Mouse (Mus musculus): ENCODE measurements at regions not wholly inside any gene's neighbourhood (a gene's known extent, or its start where the extent isn't known, plus 50 kb on each side); places are given as distances from the start of the nearest gene placed in this dataset.
"Not testable (repeated sequence)": the region's sequence is repeated elsewhere in the genome, so short reads cannot be mapped to it uniquely, and the experiment has no call there.

DNA sequence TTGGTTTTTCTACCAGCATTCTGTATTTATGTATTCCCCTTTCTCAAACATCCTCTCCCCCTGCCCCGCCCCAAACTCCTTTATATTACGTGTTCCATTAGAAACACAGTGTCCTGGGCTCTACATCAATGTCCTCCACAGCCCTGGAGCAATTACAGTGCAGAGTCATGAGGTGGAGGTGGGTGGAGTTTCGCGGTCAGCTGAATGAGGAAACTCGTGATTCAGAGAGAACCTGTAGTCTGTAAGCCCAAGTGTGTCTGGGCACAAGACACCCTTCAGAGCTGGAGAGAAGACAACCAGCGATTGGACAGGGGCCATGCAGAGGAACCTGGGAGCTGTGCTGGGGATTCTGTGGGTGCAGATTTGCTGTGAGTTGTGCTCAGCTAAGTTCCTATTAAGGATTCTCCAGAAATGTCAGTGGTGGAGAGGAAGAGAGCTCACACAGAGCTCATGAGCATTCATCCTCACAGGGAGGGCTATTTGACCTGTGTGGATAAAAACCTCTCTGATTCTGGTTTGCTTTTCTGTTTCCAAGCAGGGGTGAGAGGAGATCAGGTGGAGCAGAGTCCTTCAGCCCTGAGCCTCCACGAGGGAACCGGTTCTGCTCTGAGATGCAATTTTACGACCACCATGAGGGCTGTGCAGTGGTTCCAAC is 570.4 kb downstream of the Dad1 start:
- TF ChIP-seq CTCF, POLR2A (IDR thresholded peaks at IDR 0.05; ENCODE audit: insufficient read depth, low read depth, low read length): not testable (repeated sequence)

All from olfactory bulb, adult 2 months (tissue).